Mouse (Mus musculus) forebrain, embryonic 13.5 days (tissue): ENCODE measurements at regions not wholly inside any gene's neighbourhood (a gene's known extent, or its start where the extent isn't known, plus 50 kb on each side); places are given as distances from the start of the nearest gene placed in this dataset.

Experiments
- ATAC-seq: fragments of 200-750 bp; cut with Nextera tagmentation; 2 replicates; pipeline ENCODE4 v1.8.0; 2017
- H3K27ac ChIP-seq: fragments of 300-500 bp; sonication (generic); 2 replicates; pipeline ENCODE4 v1.5.1; 2015; ENCODE audit warnings: inconsistent platforms, mild to moderate bottlenecking, moderate library complexity
- H3K27me3 ChIP-seq: fragments of 300-500 bp; sonication (generic); 2 replicates; pipeline ENCODE4 v1.6.1; 2015; ENCODE audit warnings: mild to moderate bottlenecking, inconsistent platforms
- H3K36me3 ChIP-seq: fragments of 300-500 bp; sonication (generic); 2 replicates; pipeline ENCODE4 v1.6.1; 2015; ENCODE audit warnings: mild to moderate bottlenecking, inconsistent platforms; ENCODE audit not compliant: poor library complexity, severe bottlenecking
- H3K4me1 ChIP-seq: fragments of 300-500 bp; sonication (generic); 2 replicates; pipeline ENCODE4 v1.6.1; 2015; ENCODE audit warnings: inconsistent platforms
- H3K4me2 ChIP-seq: fragments of 300-500 bp; sonication (generic); 2 replicates; pipeline ENCODE4 v1.6.1; 2015; ENCODE audit warnings: inconsistent platforms, mild to moderate bottlenecking, moderate library complexity
- H3K4me3 ChIP-seq: fragments of 300-500 bp; sonication (generic); 2 replicates; pipeline ENCODE4 v1.5.1; 2015; ENCODE audit warnings: mild to moderate bottlenecking, inconsistent platforms
- H3K9ac ChIP-seq: fragments of 300-500 bp; sonication (generic); 2 replicates; pipeline ENCODE4 v1.6.1; 2015; ENCODE audit warnings: mild to moderate bottlenecking, inconsistent platforms
- H3K9me3 ChIP-seq: fragments of 300-500 bp; sonication (generic); replicated peaks from 2 replicates; pipeline ENCODE4 v1.6.1; 2016; ENCODE audit warnings: inconsistent platforms
- WGBS: fragments of 180-500 bp; shearing (Covaris S2); methylation state at CpG from one replicate; pipeline ENCODE4 v1.1.7; 2015; 5-methylcytosine and 5-hydroxymethylcytosine counted together

DNA sequence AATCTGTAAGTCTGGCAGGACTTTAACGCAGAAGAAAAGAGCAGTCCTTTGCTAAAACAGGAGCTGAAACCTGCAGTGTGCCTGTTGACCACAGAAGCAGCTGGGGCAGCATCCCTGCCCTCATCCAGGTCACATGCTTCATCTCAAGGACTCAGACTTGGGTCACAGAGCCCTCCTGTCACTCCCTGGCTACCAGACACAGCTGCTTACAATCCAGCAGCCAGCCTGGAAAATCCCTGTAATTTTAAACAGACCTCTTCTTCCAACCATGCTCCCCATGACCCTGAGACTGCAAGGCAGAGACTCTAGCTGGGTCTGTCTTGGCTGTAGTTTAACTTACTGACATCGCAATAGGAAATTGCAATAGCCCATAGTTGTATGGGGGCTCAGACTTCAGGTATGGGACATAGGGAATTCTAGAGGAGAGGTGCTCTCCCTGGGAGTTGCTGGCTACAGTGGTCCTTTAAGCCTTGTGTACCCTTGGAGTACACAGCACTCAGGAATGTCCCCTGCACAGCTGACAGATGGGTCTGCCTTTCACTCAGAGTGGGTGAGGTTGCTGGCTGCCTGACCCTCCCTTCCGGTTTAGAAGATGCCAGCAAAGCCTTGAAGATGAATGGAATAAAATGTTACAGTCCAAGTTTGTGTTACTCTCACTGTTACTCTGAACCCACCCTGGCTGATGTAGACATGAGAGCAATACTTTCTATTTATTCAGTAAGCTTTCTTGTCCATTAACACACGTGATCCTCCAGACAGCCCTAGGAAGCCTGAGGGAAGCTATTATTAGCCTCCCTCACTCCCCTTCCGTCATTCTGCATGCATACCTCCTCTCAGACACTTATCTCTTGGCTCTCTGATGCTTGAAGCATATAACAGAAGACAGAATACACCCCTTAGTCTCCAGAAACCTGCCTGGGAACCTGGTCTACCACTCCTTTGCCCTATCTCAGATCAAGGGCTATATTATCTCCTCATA, 159.7 kb downstream of the Sox11 start:
- ATAC-seq = peak; percentile 53
- Histone ChIP-seq H3K9me3 (no peaks in the 10 kb centered on the region), H3K4me3 (no peak overlapping the region), H3K27me3 (no peaks in the 10 kb centered on the region), H3K36me3 (no peaks in the 10 kb centered on the region), H3K27ac (peak overlapping the region; percentile 49), H3K9ac (no peak overlapping the region), H3K4me2 (no peak overlapping the region), H3K4me1 (peaks cover 12% of the 10 kb centered on the region)
- 62% methylated on average over 5 of the region's 5 CpGs for WGBS

DNA sequence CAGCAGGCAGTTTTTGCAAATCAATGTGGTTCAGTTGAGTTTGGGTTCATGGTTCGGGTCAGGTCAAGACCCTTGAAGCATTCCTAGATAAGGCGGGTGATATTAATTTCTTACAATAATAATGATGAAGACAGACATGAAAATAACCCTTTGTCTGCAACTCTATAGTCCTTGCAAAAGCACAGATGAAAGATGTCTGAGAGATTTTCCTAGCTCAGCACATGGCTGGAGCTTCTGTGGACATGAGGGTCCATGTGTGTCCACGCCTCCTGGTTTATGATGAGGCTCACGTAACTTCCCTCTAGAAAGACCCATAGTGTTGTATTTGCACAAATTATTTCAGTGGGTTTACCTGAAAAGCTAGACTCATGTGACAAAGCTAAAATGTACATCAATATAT, 168.8 kb downstream of the Sox11 start:
- no peak overlapping the region for H3K4me2 ChIP-seq
- no peaks in the 10 kb centered on the region for H3K9me3 ChIP-seq
- H3K9ac ChIP-seq = no peak overlapping the region
- no peak for ATAC-seq
- no peak overlapping the region for H3K4me3 ChIP-seq
- H3K4me1 ChIP-seq = no peaks in the 10 kb centered on the region
- H3K36me3 ChIP-seq = no peaks in the 10 kb centered on the region
- H3K27ac ChIP-seq = no peak overlapping the region
- 95% methylated on average over 4 of the region's 4 CpGs for WGBS
- no peaks in the 10 kb centered on the region for H3K27me3 ChIP-seq

DNA sequence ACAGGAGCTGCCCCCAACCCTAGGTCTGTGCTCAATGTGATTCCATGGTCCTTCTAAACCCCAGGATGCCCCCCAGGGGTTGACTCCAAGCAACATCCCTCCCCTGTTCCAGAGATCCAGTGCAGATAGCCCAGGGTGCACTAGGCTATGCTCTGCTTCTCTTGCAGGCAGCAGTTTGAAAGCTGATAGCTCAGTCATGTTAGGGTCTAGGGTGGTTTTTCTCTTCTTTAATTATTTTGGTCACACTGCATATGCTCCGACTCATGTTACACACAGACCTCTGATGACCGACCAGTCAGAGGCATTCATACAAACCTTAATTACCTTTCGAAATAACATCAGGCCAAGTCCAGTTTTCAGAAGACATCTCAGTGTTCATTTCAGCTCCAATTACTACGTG, 169.2 kb downstream of the Sox11 start:
- no peak overlapping the region for H3K4me2 ChIP-seq
- no peak for ATAC-seq
- no peaks in the 10 kb centered on the region for H3K9me3 ChIP-seq
- WGBS = 83% methylated on average over 4 of the region's 4 CpGs
- no peak overlapping the region for H3K9ac ChIP-seq
- no peak overlapping the region for H3K27ac ChIP-seq
- no peaks in the 10 kb centered on the region for H3K27me3 ChIP-seq
- no peak overlapping the region for H3K4me3 ChIP-seq
- H3K36me3 ChIP-seq = no peaks in the 10 kb centered on the region
- H3K4me1 ChIP-seq = no peaks in the 10 kb centered on the region

DNA sequence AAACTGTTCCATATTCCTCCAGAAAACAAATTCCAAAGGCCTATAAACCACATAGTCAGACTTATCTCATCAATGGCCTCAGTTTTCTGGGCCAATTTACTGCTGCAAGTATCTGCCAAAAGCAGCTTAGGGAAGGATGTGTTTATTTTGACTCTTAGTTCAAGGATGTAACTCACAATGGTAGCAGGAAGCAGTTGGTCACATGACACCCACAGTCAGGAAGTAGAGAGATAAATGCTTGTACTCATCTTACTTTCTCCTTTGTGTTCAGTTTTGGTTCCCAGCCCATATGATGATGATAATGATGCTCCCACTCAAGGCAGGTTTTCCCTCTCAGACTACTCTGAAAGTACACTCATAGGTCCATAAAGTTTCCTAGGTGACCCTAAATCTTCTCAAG, 170.8 kb downstream of the Sox11 start:
- H3K36me3 ChIP-seq = no peaks in the 10 kb centered on the region
- H3K27ac ChIP-seq = no peak overlapping the region
- no peak for ATAC-seq
- H3K4me3 ChIP-seq = no peak overlapping the region
- H3K4me2 ChIP-seq = no peak overlapping the region
- H3K9ac ChIP-seq = no peak overlapping the region
- H3K4me1 ChIP-seq = no peaks in the 10 kb centered on the region
- H3K9me3 ChIP-seq = no peaks in the 10 kb centered on the region
- H3K27me3 ChIP-seq = no peaks in the 10 kb centered on the region

DNA sequence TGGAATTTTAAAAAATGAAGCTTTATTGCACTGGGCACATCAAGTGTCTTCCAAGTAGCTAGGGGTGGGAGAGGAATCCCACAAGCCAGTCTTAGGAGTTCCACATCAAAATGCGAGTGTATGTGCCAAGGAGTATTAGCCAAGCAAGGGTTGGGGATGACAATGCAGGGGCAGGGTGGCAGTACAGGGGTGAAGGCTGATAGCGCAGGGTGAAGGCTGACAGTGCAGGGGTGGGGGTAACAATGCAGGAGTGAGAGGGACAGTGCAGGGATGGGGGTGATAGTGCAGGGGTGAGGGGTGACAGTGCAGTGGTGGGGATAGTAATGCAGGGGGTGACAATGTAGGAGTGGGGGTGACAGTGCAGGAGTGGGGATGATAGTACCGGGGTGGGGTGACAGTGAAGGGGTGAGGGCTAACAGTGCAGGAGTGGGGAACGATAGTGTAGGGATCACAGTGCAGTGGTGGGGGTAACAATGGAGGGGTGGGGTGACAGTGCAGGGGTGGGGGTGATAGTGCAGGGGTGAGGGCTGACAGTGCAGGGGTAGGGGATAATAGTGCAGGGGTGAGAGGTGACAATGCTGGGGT, 177.4 kb downstream of the Sox11 start:
- 84% methylated on average over 4 of the region's 4 CpGs for WGBS
- H3K4me3 ChIP-seq = no peak overlapping the region
- no peak overlapping the region for H3K4me2 ChIP-seq
- peaks cover 6% of the 10 kb centered on the region for H3K4me1 ChIP-seq
- no peaks in the 10 kb centered on the region for H3K9me3 ChIP-seq
- no peaks in the 10 kb centered on the region for H3K27me3 ChIP-seq
- no peak for ATAC-seq
- H3K27ac ChIP-seq = no peak overlapping the region
- H3K9ac ChIP-seq = no peak overlapping the region
- H3K36me3 ChIP-seq = no peaks in the 10 kb centered on the region

DNA sequence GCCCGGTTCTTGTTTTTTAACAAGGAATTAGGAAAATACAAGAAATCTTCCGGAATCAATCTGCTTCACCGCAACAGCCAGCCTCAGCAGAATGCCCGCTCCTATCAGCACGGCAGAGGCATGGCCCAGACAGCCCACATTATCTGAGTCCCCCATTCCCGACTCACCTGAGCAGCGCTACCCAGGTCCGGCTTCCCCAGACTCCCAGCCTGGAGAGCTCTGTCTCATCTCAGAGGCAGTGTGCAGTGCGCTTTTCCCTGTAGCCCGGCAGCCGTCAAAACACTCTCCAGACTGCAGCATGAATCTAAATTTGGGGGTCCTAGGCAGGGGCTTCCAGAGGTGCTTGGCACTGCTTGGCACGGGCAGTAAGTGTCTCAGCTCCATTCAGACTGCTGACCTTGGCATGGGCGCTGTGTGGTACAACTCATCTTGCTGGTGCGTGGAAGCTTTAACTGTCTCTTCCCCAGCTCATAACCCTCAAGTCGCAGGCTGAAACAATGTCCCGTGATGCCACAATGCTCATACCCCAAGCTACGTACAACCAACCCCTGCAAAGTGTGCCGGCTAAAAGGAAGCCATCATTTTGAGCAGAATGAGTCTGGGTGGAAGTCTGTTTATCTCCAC, 182.2 kb downstream of the Sox11 start:
- H3K9ac ChIP-seq = no peak overlapping the region; the same call in 1 of the 2 replicates
- no peak for ATAC-seq
- no peaks in the 10 kb centered on the region for H3K27me3 ChIP-seq
- H3K9me3 ChIP-seq = no peaks in the 10 kb centered on the region
- H3K27ac ChIP-seq = no peak overlapping the region
- H3K36me3 ChIP-seq = no peaks in the 10 kb centered on the region
- peaks cover 26% of the 10 kb centered on the region for H3K4me1 ChIP-seq
- no peak overlapping the region for H3K4me3 ChIP-seq
- WGBS = 79% methylated on average over 18 of the region's 18 CpGs
- H3K4me2 ChIP-seq = no peak overlapping the region

DNA sequence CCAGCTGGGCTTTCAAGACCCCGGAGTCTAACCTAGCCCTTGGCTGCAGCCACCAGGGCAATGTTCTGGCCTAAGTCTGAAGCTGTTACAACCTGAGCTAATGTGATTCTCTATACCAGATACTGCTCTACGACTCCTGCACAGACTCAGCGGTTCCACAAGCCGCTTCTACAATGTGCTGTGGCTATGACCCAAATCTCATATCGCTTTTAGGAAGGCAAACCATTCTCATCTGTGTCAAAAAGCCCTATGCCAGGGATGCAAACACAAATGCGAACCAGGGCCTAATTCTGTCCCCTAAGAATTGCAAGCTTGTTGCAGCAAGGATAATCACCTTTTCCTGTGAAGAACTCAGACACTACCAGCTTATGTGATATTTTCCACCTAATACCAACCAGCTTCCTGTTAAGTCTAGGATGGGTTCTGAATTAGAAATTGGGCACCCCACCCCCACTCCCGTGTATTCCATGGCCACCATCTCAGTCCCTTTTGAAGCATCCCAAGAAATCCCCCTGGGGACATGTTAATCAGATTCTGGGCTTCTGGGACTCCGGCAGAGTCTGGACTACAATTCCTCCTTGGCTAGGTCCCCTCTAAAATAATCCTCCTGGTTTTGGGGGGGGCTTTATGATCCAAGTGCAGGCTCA, 182.8 kb downstream of the Sox11 start:
- Histone ChIP-seq H3K4me2 (no peak overlapping the region), H3K9ac (no peak overlapping the region; the same call in 1 of the 2 replicates), H3K27ac (no peak overlapping the region), H3K36me3 (no peaks in the 10 kb centered on the region), H3K4me3 (no peak overlapping the region), H3K27me3 (no peaks in the 10 kb centered on the region), H3K4me1 (peaks cover 32% of the 10 kb centered on the region), H3K9me3 (no peaks in the 10 kb centered on the region)
- WGBS = 77% methylated on average over 8 of the region's 8 CpGs
- no peak for ATAC-seq

DNA sequence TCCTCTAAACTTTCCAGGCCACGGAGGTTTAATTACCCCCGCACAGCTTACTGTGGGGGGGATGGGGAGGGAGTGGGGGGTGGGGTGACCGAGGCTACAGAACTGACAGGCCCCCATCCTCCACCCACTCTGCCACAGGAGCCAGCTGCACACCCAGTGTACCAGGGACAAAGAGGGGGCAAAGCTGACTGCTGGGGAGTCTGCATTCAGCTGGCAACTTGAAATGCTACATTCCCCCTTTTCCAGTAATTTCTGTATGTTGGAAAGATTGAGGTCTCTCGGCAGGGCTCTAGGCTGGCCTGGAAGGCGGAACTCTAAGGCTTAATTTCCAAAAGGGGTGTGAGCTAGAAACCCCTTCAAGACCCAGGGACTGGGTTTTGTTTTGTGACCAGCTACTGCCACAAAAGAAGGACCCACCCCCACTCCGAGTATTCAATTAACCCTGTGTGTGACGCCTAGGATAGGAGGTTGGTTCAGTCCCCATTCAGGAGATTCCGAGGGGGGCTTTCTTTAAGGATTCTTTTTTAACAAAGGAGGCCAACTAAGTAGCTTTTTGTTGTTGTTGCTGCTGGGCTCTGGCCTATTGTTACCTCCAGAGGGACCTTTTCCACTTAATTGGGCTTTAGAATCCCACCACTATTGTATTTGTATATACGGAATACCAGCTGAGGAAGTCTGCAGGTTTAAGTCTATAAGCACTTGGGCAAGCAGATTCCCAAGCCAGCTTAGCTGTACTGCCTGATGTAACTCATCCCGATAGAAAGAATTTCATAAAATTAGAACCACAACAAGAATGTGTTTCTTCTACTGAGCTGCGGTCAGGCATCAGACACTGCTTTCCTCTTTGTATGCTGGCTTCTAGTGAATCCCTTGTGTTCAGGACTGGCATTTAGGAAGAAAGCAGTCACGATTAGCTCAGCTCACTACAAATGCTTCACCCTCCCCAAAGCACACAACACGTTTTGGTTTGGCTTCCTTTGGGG, 191.2 kb downstream of the Sox11 start:
- WGBS = 3% methylated on average over 13 of the region's 13 CpGs
- ATAC-seq = peak; percentile 93
- Histone ChIP-seq H3K27me3 (no peaks in the 10 kb centered on the region), H3K4me3 (no peak overlapping the region), H3K4me1 (peaks cover 46% of the 10 kb centered on the region), H3K9me3 (no peaks in the 10 kb centered on the region), H3K9ac (no peak overlapping the region), H3K4me2 (peak overlapping the region; percentile 33), H3K27ac (peak overlapping the region; percentile 90), H3K36me3 (no peaks in the 10 kb centered on the region)

DNA sequence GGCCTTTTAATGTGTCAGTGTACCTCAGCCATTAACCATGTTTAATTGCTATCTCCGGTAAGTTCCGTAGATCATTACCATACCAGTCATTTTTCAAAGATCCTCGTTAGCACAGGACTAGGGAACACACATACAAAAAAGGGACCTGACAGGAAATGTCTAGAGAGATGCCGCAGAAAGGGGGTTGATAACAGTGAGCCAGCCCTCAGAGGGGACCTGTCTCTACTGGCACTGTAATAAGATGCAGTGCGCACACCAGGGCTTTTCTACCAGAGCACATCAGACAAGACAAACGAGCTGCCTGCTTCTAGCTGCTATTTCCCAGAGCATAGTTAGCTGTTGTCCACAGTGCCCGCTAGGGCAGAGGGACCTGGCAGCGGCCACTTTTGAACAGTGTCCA, 199.1 kb downstream of the Sox11 start:
- H3K4me2 ChIP-seq = no peak overlapping the region
- H3K27ac ChIP-seq = peak overlapping the region; percentile 17; the same call in 1 of the 2 replicates
- no peaks in the 10 kb centered on the region for H3K9me3 ChIP-seq
- no peaks in the 10 kb centered on the region for H3K27me3 ChIP-seq
- no peak overlapping the region for H3K9ac ChIP-seq
- no peaks in the 10 kb centered on the region for H3K36me3 ChIP-seq
- 55% methylated on average over 8 of the region's 8 CpGs for WGBS
- peaks cover 32% of the 10 kb centered on the region for H3K4me1 ChIP-seq
- no peak overlapping the region for H3K4me3 ChIP-seq
- no peak for ATAC-seq

DNA sequence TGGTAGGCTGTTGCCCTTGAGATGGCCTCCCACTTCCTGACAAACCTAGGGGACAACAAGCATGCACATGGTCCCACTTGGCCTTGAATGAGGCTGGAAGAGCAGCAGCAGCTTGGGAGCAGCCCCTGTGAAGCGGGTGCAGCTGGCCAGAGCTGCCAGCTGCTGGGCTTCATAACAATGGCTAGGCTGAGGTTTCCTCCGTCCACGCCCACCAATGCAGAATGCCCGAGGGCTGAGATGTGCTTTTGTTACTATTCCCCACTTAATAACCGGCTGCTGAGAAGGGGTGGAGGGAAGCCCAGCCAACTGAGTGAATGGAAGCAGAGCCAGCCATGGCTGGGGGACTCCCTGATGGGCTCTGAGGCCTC, 202.1 kb downstream of the Sox11 start:
- WGBS = 8% methylated on average over 5 of the region's 5 CpGs
- Histone ChIP-seq H3K27ac (peak overlapping the region; percentile 96), H3K9ac (peak overlapping the region; percentile 34; the same call in 1 of the 2 replicates), H3K4me2 (peak overlapping the region; percentile 44; the same call in 1 of the 2 replicates), H3K4me3 (no peak overlapping the region), H3K4me1 (peaks cover 61% of the 10 kb centered on the region), H3K27me3 (no peaks in the 10 kb centered on the region), H3K9me3 (no peaks in the 10 kb centered on the region), H3K36me3 (no peaks in the 10 kb centered on the region)
- peak; percentile 83 for ATAC-seq

DNA sequence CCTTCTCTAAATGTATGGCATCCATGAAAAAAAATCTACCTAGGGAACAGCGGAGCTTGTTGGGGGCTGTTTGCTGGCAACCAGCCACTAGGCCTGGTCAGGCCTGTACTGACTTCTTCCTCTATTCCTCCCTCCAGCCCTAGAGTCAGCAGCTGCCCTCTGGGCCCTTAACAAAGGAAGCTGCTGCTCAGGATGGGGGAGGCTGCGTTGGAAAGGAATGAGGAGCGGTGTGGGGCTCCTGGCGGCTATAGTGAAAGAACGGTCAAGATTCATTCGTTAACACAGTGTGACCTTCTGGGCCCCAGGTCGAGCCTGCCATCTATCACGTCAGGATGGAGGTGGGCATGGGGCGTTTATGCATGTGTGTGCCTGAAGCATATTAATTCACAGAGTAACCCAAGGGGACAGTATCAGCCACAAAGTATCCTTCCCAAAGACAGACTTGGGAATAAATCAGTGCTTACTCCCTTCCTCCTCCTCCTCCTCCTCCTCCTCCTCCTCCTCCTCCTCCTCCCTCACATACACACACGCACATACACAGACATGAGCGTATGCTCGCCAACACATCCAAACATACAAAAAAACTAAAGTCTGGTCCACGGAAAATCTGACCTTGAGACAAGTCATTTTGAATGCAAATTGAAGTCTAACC, 202.6 kb downstream of the Sox11 start:
- ATAC-seq = peak; percentile 51
- H3K27ac ChIP-seq = peak overlapping the region; percentile 96
- no peaks in the 10 kb centered on the region for H3K36me3 ChIP-seq
- H3K4me2 ChIP-seq = peak overlapping the region; percentile 44
- H3K4me3 ChIP-seq = peak overlapping the region; percentile 7; the same call in 1 of the 2 replicates
- 12% methylated on average over 10 of the region's 13 CpGs for WGBS
- no peaks in the 10 kb centered on the region for H3K27me3 ChIP-seq
- peaks cover 61% of the 10 kb centered on the region for H3K4me1 ChIP-seq
- H3K9ac ChIP-seq = peak overlapping the region; percentile 59
- H3K9me3 ChIP-seq = no peaks in the 10 kb centered on the region
